Mouse (Mus musculus) hindbrain, postnatal 0 days (tissue): ENCODE measurements at regions not wholly inside any gene's neighbourhood (a gene's known extent, or its start where the extent isn't known, plus 50 kb on each side); places are given as distances from the start of the nearest gene placed in this dataset.

Source experiments
- ATAC-seq: fragments of 200-750 bp; cut with Nextera tagmentation; 2 replicates; pipeline ENCODE4 v1.8.0; 2017; ENCODE audit warnings: mild to moderate bottlenecking, moderate TSS enrichment, moderate library complexity
- DNase-seq: peaks from one replicate; pipeline ENCODE4 v3.0.0-alpha.2; 2015; ENCODE audit warnings: low spot score
- H3K27ac ChIP-seq: fragments of 300-500 bp; sonication (generic); 2 replicates; pipeline ENCODE4 v1.5.1; 2014; ENCODE audit warnings: mild to moderate bottlenecking
- H3K27me3 ChIP-seq: fragments of 300-500 bp; sonication (generic); 2 replicates; pipeline ENCODE4 v1.6.1; 2014; ENCODE audit warnings: low read length, mixed read lengths; ENCODE audit not compliant: insufficient read depth
- H3K36me3 ChIP-seq: fragments of 300-500 bp; sonication (generic); 2 replicates; pipeline ENCODE4 v1.6.1; 2014; ENCODE audit warnings: low read length, mixed read lengths; ENCODE audit not compliant: insufficient read depth
- H3K4me1 ChIP-seq: fragments of 300-500 bp; sonication (generic); 2 replicates; pipeline ENCODE4 v1.6.1; 2014; ENCODE audit warnings: antibody characterized with exemption, low read length, mixed read lengths; ENCODE audit not compliant: insufficient read depth
- H3K4me2 ChIP-seq: fragments of 300-500 bp; sonication (generic); 2 replicates; pipeline ENCODE4 v1.6.1; 2014; ENCODE audit warnings: low read depth, mild to moderate bottlenecking, low read length, moderate library complexity, mixed read lengths
- H3K4me3 ChIP-seq: fragments of 300-500 bp; sonication (generic); 2 replicates; pipeline ENCODE4 v1.5.1; 2014; ENCODE audit warnings: low read length
- H3K9ac ChIP-seq: fragments of 300-500 bp; sonication (generic); replicated peaks from 2 replicates; pipeline ENCODE4 v1.6.1; 2014; ENCODE audit warnings: mild to moderate bottlenecking, low read length, moderate library complexity, mixed read lengths
- H3K9me3 ChIP-seq: fragments of 300-500 bp; sonication (generic); 2 replicates; pipeline ENCODE4 v1.6.1; 2016; ENCODE audit warnings: low read length, mixed read lengths
- CTCF ChIP-seq: IDR thresholded peaks from 2 replicates; pipeline ENCODE4 v1.5.1; 2016; ENCODE audit warnings: antibody characterized with exemption, control low read depth, low read depth
- WGBS: fragments of 180-500 bp; shearing (Covaris S2); extraction: QIAGEN DNeasy Blood & Tissue Kit; methylation state at CpG from one replicate; pipeline ENCODE4 v1.1.7; 2014; 5-methylcytosine and 5-hydroxymethylcytosine counted together

DNA sequence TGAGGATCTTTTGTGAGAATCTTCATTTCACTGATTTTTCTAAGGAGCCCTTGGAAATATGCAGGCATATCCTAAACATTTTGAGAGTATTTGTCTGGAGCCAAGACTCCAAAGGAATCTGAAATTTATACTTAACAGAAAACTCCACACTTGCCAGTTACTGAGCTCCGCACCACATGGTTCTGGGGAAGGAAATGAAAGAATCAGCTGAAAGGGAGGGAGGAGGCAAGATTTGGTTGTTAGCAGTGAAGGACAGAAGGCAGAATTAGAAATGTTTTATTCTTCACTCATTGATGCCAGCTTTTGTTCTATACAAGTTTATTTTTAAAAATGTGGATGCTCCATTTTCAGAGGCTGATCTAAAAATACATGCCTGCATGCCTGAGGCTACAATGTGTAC, 890.1 kb downstream of the Gsdmc2 start:
- no peak for TF ChIP-seq CTCF
- no peak overlapping the region for H3K4me2 ChIP-seq
- no peak for ATAC-seq
- no peaks in the 10 kb centered on the region for H3K27me3 ChIP-seq
- DNase-seq: no peak
- H3K4me3 ChIP-seq: no peak overlapping the region
- H3K9ac ChIP-seq: no peak overlapping the region
- H3K27ac ChIP-seq: no peak overlapping the region
- WGBS: 91% methylated on average over 1 of the region's 1 CpGs
- H3K9me3 ChIP-seq: no peaks in the 10 kb centered on the region
- H3K4me1 ChIP-seq: no peaks in the 10 kb centered on the region
- H3K36me3 ChIP-seq: no peaks in the 10 kb centered on the region

- H3K36me3 ChIP-seq: no peaks in the 10 kb centered on the region
- no peak overlapping the region for H3K4me3 ChIP-seq
- no peak for ATAC-seq
- no peaks in the 10 kb centered on the region for H3K9me3 ChIP-seq
- H3K4me1 ChIP-seq: no peaks in the 10 kb centered on the region
- no peak for TF ChIP-seq CTCF
- no peak overlapping the region for H3K9ac ChIP-seq
- WGBS: 76% methylated on average over 9 of the region's 9 CpGs
- no peak for DNase-seq
- no peak overlapping the region for H3K27ac ChIP-seq
- H3K27me3 ChIP-seq: no peaks in the 10 kb centered on the region
- H3K4me2 ChIP-seq: no peak overlapping the region
These were observed 890.6 kb downstream of the Gsdmc2 start for GRCm38 (mm10) chr15:62954322-62954820.

DNA sequence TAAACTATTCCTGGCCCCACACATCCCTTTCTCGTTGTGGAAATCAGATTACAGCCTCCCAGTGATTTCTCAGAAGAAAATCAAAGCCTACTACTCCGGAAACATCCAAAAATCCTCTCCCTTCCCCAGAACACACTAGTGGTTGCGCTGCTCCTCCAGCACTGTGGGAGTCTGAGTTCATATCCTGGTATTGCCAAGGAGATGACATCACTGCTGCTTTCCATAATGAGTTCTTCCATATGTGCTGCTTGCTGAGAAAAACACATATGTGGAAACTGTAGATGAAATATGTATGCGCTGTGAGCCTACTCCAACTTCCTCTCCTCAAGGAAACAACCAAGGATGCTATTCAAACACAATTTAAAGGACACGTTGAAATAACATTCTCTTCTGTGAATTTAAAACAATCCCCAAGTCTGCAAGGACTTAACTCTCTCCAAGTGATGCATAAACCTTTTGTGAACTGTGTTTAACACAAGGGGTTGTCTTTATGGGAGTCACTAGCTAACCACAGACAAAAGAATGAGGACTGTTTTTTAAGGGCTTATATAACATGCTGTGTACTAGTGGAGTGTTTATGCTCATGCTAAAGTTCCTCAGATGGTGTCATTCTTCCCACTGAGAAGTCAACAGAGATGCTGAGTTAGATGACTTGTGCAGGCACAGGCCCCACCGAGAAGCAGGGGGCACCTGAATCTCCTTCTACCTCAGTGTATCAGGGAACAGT, 891.6 kb downstream of the Gsdmc2 start:
- Histone ChIP-seq H3K9ac (no peak overlapping the region), H3K36me3 (no peaks in the 10 kb centered on the region), H3K27me3 (no peaks in the 10 kb centered on the region), H3K4me2 (no peak overlapping the region), H3K9me3 (no peaks in the 10 kb centered on the region), H3K4me1 (no peaks in the 10 kb centered on the region), H3K4me3 (no peak overlapping the region), H3K27ac (no peak overlapping the region)
- whole genome bisulfite sequencing: 65% methylated on average over 6 of the region's 6 CpGs
- TF ChIP-seq CTCF: no peak
- no peak for ATAC-seq
- peak; percentile 16 for DNase-seq

- no peak for TF ChIP-seq CTCF
These were observed 892.3 kb downstream of the Gsdmc2 start for GRCm38 (mm10) chr15:62952487-62953214.

DNA sequence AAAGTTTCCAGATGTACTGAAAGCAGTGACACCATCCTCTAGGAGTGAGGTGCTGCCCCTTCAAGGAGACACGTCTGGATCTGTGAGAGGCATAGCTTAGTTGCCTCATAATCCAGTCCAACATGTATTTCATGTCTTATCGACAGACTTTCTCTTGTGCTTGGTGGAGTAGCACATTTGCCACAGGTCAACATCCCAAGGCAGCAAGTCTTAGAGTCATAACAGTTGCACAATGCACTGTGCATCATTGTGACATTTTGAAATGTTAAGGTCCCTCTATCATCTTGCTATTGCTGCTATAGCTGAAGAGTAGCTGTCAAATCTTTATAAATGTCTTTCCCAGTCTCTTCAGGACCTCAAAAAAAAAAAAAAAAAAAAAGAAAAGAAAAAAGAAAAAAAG, 905.6 kb downstream of the Gsdmc2 start:
- no peaks in the 10 kb centered on the region for H3K36me3 ChIP-seq
- TF ChIP-seq CTCF: no peak
- no peak overlapping the region for H3K4me3 ChIP-seq
- no peaks in the 10 kb centered on the region for H3K9me3 ChIP-seq
- no peak for DNase-seq
- no peak overlapping the region for H3K27ac ChIP-seq
- no peaks in the 10 kb centered on the region for H3K4me1 ChIP-seq
- no peaks in the 10 kb centered on the region for H3K27me3 ChIP-seq
- no peak overlapping the region for H3K4me2 ChIP-seq
- WGBS: 92% methylated on average over 2 of the region's 2 CpGs
- no peak for ATAC-seq
- H3K9ac ChIP-seq: no peak overlapping the region

More at GRCm38 (mm10) chr15:62952487-62953214, 892.3 kb downstream of the Gsdmc2 start:
- H3K4me1 ChIP-seq: no peaks in the 10 kb centered on the region
- DNase-seq (no peak), ATAC-seq (no peak)
- no peaks in the 10 kb centered on the region for H3K36me3 ChIP-seq
- H3K9me3 ChIP-seq: no peaks in the 10 kb centered on the region
- no peaks in the 10 kb centered on the region for H3K27me3 ChIP-seq
- H3K4me3 ChIP-seq: no peak overlapping the region
- no peak overlapping the region for H3K9ac ChIP-seq
- H3K27ac ChIP-seq: no peak overlapping the region
- WGBS: 61% methylated on average over 5 of the region's 5 CpGs
- no peak overlapping the region for H3K4me2 ChIP-seq

- no peak for DNase-seq
- H3K27ac ChIP-seq: no peak overlapping the region
- H3K36me3 ChIP-seq: no peaks in the 10 kb centered on the region
- no peak overlapping the region for H3K9ac ChIP-seq
- 91% methylated on average over 4 of the region's 4 CpGs for WGBS
- no peak overlapping the region for H3K4me3 ChIP-seq
- no peaks in the 10 kb centered on the region for H3K9me3 ChIP-seq
- no peak overlapping the region for H3K4me2 ChIP-seq
- H3K4me1 ChIP-seq: no peaks in the 10 kb centered on the region
- TF ChIP-seq CTCF: no peak
- H3K27me3 ChIP-seq: no peaks in the 10 kb centered on the region
- ATAC-seq: no peak
These were observed 907.2 kb downstream of the Gsdmc2 start for GRCm38 (mm10) chr15:62937756-62938155.
